Mouse (Mus musculus) sigmoid colon, adult 10 weeks (tissue): Measurements from ENCODE around the gene Ccdc174. TPM values are rescaled to one million over a fixed set of nuclear protein-coding genes. Genes with fewer than 3 reads are reported as not detected.

Experiments used
- polyA plus RNA-seq: library from polyadenylated mRNA; stranded (reverse); fragments of 350-450 nt; fragmentation: Illumina TruSeq; extraction: RNeasy Lipid Tissue Mini Kit (QIAGEN cat#74804); gene quantifications from one replicate; pipeline ENCODE4 v1.2.3, GENCODE M21; 2014; ENCODE audit warnings: low read depth, low replicate concordance

Gene Ccdc174
- polyA plus RNA-seq = 115 TPM

DNA sequence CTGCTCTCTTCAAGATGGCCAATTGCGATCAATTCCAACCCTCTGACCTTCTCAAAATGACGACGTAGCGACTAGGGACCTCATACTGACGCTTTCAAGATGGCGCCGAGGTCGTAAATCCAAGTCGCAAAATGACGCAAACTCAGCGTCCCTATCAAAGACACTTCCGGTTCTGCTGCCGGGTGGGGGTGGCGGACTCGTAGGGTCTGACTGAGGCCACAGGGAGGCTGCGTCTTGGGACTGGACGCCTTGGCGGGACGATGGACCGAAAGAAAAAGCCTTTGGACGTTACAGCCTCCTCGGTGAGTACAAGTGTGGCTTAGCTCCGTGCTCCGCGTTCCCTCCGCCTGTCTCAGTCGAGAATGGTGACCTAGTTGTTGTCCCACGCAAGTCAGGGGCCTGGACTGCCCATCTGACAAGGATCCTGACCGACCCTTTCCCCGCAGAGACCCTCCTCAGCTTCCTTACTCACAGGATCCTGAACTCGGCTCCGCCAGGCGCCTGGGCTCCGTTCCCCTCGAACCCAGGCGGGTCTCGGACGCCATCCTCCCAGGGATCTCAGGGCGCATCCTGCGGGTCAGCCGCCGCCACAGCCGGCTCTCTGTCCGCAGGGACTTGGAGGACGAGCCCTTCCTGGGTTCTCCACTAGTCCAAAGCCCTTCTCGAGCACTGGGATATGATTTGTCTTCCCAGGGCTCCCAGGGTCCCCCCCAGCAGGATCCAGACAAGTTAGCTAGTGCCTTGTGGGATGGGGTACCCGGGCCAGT is at the start of gene Ccdc174:
Gene Ccdc174, plus strand, starts transcription at position 169 of the 767 bp plus-strand sequence.

DNA sequence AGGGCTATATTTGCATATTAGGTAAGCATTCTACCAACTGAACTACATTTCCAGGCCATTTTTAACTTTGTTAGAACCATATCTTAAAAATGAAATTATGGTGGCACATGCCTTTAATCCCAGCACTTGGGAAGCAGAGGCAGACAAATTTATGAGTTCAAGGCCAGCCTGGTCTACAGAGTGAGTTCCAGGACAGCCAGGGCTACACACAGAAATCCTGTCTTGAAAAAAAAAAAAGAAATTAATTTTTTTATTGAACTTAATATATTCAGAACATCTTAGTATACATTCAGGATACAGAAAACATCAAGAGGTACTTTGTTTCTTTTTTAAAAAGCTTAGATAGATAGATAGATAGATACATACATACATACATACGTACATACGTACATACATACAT is 24.7 kb downstream of the Ccdc174 start, which contains the start of gene 4930590J08Rik:
Gene 4930590J08Rik, plus strand, starts transcription at position 301 of the 400 bp plus-strand sequence.

Other genes starting within 250 kb of the Ccdc174 start
- gene Slc6a6, start 194.0 kb upstream of the Ccdc174 start, polyA plus RNA-seq = 63.5 TPM
- gene Grip2, start 50.8 kb upstream of the Ccdc174 start, polyA plus RNA-seq = not detected
- gene 4930590J08Rik, start 24.8 kb downstream of the Ccdc174 start, polyA plus RNA-seq = 0.88 TPM
- gene Fgd5, start 100.8 kb downstream of the Ccdc174 start, polyA plus RNA-seq = 5.0 TPM
- 53.1 TPM for gene Nr2c2, start 213.3 kb downstream of the Ccdc174 start, polyA plus RNA-seq